Mouse (Mus musculus): ENCODE results near the gene Gm10354.
"Not testable (repeated sequence)": the region's sequence is repeated elsewhere in the genome, so short reads cannot be mapped to it uniquely, and the experiment has no call there.

The Gm10354 gene

GRCm38 (mm10) chr5:14978835-14979234 lies at the start of gene Gm10354:
Gene Gm10354, minus strand, starts transcription at chr5:14978935.
- not testable (repeated sequence) for DNase-seq (ENCODE audit: low spot score in 2 of 2)

- DNase-seq (ENCODE audit: low spot score in 2 of 2): not testable (repeated sequence)
Observed at GRCm38 (mm10) chr5:15024316-15024715, 45.6 kb upstream of the Gm10354 start.

- DNase-seq (ENCODE audit: low spot score in 2 of 2): not testable (repeated sequence)
Observed at GRCm38 (mm10) chr5:15020067-15020466, 41.3 kb upstream of the Gm10354 start.

- not testable (repeated sequence) for DNase-seq (ENCODE audit: low spot score in 2 of 2)
Observed at GRCm38 (mm10) chr5:15010639-15011582, 32.2 kb upstream of the Gm10354 start.

GRCm38 (mm10) chr5:15006907-15007306 lies 28.2 kb upstream of the Gm10354 start:
- DNase-seq (ENCODE audit: low spot score in 2 of 2): not testable (repeated sequence)

- not testable (repeated sequence) for DNase-seq (ENCODE audit: low spot score in 2 of 2)
Observed at GRCm38 (mm10) chr5:15006288-15006687, 27.6 kb upstream of the Gm10354 start.

GRCm38 (mm10) chr5:15005584-15005983 lies 26.8 kb upstream of the Gm10354 start:
- DNase-seq (ENCODE audit: low spot score in 2 of 2): not testable (repeated sequence)

GRCm38 (mm10) chr5:15004569-15005562 lies 26.1 kb upstream of the Gm10354 start:
- not testable (repeated sequence) for DNase-seq (ENCODE audit: low spot score in 2 of 2)

- DNase-seq (ENCODE audit: low spot score in 2 of 2): not testable (repeated sequence)
Observed at GRCm38 (mm10) chr5:14998077-14998476, 19.3 kb upstream of the Gm10354 start.

- DNase-seq (ENCODE audit: low spot score in 2 of 2): not testable (repeated sequence)
Observed at GRCm38 (mm10) chr5:14997556-14997955, 18.8 kb upstream of the Gm10354 start.

GRCm38 (mm10) chr5:14996670-14997249 lies 18.0 kb upstream of the Gm10354 start:
- DNase-seq (ENCODE audit: low spot score in 2 of 2): not testable (repeated sequence)

- DNase-seq (ENCODE audit: low spot score in 2 of 2): not testable (repeated sequence)
Observed at GRCm38 (mm10) chr5:14994124-14994523, 15.4 kb upstream of the Gm10354 start.

GRCm38 (mm10) chr5:14990375-14991158 lies 11.8 kb upstream of the Gm10354 start:
- DNase-seq (ENCODE audit: low spot score in 2 of 2): not testable (repeated sequence)

- not testable (repeated sequence) for DNase-seq (ENCODE audit: low spot score in 2 of 2)
Observed at GRCm38 (mm10) chr5:14986649-14987387, 8.1 kb upstream of the Gm10354 start.

- not testable (repeated sequence) for DNase-seq (ENCODE audit: low spot score in 2 of 2)
Observed at GRCm38 (mm10) chr5:14977368-14977767, 1.4 kb downstream of the Gm10354 start.

GRCm38 (mm10) chr5:14975294-14975693 lies 3.4 kb downstream of the Gm10354 start:
- DNase-seq (ENCODE audit: low spot score in 2 of 2): not testable (repeated sequence)

- DNase-seq (ENCODE audit: low spot score in 2 of 2): not testable (repeated sequence)
Observed at GRCm38 (mm10) chr5:14972841-14973240, 5.9 kb downstream of the Gm10354 start.

- not testable (repeated sequence) for DNase-seq (ENCODE audit: low spot score in 2 of 2)
Observed at GRCm38 (mm10) chr5:14963821-14964220, 14.9 kb downstream of the Gm10354 start.

GRCm38 (mm10) chr5:14961502-14961901 lies 17.2 kb downstream of the Gm10354 start:
- not testable (repeated sequence) for DNase-seq (ENCODE audit: low spot score in 2 of 2)

Data from frontal cortex, postnatal 10 days (tissue).